Mouse (Mus musculus) urinary bladder, adult 2 months (tissue): Measurements from ENCODE around the gene Gm973. TPM values are rescaled to one million over a fixed set of nuclear protein-coding genes. Genes with fewer than 3 reads are reported as not detected.

ENCODE experiments used
- DNase-seq: peaks from one replicate; pipeline ENCODE4 v3.0.0; 2022; ENCODE audit warnings: low spot score
- polyA plus RNA-seq: library from polyadenylated mRNA; depleted of rRNA; stranded (reverse); fragments of >200 nt; gene quantifications from 2 replicates; pipeline ENCODE4 v1.2.3, GENCODE M21; 2012

The Gm973 gene
- polyA plus RNA-seq, 1 experiment, result 31.4 TPM

- no peak for DNase-seq
These were observed 23.6 kb upstream of the Gm973 start for GRCm38 (mm10) chr1:59492432-59492831.

DNA sequence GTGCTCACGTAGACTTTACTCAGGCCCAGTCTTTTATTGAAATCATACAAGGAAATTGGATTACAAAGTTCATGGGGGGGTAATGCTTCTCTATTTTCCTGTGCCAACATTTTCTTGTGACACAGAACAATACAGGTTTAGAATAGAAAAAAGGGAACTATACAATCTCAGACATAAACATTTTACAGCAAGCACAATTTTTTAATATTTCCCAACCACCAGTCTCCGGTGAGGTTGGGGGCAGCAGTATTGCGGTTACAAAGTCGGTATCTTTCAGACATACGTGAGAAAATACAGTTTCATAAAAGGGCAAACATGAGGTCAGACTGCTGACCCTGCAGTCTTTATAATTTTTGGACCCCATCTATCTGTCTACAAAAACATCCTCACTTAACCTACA lies 20.1 kb upstream of the Gm973 start:
- DNase-seq, result no peak

- DNase-seq, result no peak
These were observed 18.1 kb upstream of the Gm973 start for GRCm38 (mm10) chr1:59497741-59498613.

DNA sequence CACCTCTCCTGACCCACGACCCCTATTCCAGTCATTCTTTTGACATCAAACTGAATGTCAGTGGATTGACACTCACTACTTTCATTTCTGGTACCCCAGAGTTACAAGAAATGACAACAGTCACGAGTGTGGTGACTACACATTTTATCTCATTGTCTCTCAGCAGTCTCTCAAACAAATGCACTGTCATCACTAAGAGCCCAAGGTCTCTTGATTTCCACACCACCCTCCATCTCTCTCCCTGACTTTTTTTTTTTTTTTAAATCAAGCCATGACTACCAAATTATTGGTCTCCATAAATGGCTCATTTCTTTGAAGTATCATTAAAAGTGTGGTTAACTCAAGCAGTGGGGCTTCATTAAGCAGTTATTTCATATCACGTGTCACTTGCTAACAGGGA lies 16.7 kb upstream of the Gm973 start:
- no peak for DNase-seq

DNA sequence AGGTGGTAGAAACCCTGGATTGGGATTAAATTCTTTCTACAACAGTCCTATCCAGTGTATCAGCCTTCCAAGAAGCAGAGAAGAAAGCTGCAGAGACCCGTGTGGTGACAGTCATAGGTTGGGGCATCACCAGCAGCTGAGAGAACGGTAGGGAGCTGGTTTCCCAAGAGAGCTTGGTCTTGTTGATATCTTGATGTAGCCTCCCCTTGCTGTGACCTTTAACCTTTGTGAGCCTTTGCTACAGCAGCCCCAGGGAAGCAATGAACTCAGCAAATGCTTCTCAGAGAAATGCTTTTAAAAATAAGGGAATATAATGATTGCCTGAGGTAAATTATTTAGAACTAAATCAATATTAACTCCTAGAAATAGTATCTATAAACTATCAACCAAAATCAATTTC lies 13.7 kb upstream of the Gm973 start:
- no peak for DNase-seq

GRCm38 (mm10) chr1:59503659-59504301 lies 12.3 kb upstream of the Gm973 start:
- no peak for DNase-seq

GRCm38 (mm10) chr1:59504302-59504700 lies 11.8 kb upstream of the Gm973 start:
- no peak for DNase-seq

DNA sequence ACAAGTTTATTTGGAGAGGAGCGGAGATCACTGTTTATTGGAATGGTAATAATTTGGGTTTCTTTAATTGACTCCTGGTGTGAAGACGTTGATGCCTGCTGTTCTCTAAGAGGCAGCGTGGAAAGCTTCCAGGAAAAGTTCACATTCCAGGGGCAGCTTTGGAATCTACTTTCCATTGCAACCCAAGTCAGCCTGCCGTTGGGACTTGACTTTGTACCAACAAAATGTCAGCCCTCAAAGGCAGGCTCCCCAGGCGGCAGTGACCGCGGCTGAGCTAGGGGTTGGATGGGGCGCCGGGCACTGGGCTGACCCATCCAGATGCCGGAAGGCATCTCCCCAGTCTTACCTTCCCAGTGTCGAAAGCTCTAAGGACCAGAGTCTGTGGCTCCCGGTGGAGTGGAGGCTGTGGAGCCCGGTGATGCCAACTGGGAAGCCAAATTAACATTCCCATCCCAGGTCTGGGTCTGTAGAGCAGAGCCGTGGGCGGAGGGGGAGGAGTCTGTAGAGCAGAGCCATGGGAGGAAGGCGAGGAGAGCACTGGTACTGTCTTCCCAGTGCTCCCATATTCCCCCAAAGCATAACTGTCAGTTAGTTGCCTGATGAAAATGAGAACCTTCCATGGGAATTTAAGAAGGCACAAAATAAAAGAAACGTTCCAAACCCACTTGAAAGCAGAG lies 7.5 kb upstream of the Gm973 start:
- no peak for DNase-seq

DNA sequence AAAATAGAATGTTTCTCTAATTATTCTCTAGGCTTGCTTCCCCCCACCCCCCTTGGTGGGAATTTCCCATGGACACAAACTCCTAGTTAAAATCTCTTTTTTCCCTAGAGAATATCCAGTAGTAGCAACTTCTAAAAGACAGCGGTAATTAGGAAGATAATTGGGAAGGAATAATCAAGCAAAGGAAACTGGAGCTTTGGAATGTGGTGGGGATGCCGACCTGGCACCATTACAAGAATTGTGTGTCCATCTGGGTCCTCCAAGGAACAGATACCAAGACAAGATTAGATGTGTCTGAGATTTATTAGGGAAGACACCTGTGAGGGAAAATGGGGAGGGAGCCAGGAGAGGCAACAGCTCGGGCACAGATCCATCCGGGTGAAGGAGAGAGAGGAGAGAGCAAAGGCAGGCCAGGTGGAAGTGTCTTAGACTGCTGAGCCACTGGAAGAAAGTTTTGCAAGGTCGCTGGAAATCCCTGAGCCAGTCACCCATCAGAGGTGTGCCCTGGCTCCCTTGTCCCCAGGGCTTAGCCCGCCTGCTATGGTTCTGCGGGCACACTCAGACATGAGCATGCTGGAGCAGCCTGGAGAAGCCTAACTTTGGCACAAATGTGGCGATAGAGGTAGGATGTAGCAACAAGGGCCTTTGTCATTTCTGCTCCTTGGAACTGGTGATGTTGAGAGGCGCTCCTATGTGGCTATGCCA lies 4.3 kb upstream of the Gm973 start:
- no peak for DNase-seq

DNA sequence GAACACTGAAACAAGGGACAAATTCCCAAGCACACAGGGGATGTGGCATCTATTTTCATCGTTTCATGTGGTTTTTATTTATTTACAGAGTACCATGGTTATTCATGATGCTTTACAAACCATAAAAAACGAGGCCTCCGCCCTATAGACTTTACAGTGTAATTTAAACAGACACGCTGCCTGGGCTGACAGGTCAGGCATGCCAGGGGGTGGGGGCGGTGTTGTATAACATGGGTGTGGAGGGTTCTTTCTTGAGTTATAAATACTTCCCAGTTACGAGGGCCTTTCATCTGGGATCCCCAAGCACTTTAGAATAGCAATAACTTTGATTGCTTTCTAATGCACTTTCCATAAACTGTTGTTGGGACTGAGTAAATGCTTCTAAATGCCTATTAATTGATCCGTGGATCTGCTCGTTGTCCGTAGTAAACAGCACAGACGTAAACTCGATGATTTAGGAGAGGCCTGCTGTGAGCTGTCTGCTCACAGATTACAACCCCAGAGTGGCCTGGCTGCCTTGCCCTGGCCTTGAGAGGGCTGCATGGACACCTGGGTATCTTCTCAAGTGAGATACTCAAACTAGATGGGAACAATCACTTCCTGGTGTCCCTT lies 4.3 kb downstream of the Gm973 start:
- no peak for DNase-seq

DNA sequence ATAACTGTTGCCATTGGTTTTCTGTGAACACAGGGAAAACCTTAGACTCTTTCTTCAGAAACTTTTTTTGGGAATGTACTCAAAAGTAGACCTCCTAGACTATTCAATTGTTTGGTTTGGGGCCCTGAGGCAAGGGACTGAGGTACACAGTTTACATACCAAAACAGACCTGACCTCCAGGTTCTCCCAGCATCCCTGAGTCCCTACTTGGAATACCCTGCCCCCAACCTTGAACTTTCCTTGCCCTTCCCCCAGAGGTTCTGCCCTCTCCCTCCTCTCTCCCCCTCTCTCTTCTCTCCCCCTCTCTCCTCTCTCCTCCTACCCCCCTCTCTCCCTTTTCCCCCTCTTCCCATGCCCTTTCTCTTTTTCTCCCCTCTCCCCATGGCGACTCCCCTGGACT lies 6.4 kb downstream of the Gm973 start:
- no peak for DNase-seq

DNA sequence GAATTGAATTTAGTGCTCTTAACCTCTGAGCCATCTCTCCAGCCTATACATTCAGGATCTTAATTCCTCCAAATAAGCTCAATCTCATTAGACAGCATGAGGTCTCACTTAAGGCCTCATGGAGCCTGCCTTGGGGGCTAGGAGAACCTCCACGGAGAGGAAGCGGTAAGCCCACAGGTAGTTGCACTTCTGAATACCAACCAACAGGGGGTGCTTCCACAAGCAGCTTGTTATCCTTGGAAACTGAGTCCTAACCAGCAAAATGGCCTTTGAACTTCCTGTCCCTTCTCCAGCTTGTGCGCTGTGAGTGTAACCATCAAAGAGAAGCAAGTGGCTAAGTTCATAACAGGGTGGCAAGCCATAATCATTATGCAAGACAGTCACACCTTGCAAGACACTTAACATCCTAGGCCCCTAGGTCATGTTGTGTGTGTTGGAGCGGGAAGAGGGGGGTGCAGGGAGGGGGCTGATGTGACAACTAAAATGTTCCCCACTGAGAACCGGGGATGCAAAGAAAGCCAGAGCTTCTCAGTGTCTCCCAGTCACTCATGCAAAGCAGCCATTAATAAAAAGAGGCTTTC lies 7.4 kb downstream of the Gm973 start:
- no peak for DNase-seq

- DNase-seq, result no peak
These were observed 8.0 kb downstream of the Gm973 start for GRCm38 (mm10) chr1:59524071-59524470.

GRCm38 (mm10) chr1:59524759-59525158 lies 8.7 kb downstream of the Gm973 start:
- no peak for DNase-seq

GRCm38 (mm10) chr1:59527219-59527618 lies 11.2 kb downstream of the Gm973 start:
- DNase-seq, result no peak

DNA sequence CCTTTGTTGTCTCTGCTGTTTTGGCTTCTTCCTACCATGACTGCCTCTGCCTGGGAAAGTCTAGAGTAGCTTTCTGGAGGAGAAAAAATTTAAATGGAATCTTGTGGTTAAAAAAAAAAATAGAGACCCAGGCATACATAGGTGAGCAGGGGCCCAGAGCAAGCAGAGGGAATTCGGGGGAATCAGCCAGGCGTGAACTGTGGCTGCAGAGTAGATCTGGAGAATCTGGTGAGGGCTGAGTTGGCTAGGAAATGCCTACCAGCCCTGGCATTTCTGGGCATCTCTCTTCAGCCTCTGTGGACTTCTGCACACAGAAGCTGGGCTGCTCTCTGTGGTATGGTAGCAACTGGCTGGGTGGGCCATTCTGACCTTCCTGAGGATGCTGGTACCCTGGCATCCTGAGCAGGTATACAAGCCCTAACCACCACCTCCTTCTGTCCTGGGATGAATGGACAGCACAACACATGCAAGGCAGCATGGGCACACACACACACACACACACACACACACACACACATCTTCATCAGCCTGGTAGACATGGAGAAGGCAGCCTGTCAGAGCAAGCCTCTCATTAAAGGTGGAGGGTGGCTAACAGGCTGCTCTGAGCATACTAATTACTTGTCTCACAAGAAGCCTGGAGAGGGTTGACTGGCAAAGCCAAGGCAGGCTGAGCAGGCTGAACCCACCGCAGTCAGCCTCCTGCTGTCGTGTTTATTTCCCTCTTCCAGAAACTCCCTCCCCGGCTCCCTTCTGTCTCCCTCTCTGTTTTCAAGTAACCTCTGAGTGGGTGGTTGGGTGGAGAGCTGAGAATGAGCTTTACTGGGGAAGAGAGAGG lies 19.1 kb downstream of the Gm973 start:
- DNase-seq, result no peak

DNA sequence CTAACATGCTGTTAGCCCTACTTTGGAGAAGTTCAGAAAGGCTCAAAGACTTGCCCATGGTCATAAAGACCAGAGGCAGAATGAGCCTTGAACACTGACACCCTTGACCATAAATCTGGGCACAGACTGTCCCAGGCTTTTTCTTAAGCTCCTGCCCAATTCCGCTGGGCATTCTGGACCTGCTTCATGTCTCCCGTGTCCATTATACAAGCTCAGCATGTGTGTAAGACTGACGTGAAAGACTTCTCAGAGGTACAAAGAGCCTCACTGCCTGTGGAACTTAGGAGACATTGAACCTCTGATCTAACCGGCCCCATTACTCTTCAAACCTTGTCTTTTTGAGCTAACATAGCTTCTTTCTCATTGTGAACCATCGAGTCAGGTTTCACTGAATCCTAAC lies 22.3 kb downstream of the Gm973 start:
- no peak for DNase-seq

DNA sequence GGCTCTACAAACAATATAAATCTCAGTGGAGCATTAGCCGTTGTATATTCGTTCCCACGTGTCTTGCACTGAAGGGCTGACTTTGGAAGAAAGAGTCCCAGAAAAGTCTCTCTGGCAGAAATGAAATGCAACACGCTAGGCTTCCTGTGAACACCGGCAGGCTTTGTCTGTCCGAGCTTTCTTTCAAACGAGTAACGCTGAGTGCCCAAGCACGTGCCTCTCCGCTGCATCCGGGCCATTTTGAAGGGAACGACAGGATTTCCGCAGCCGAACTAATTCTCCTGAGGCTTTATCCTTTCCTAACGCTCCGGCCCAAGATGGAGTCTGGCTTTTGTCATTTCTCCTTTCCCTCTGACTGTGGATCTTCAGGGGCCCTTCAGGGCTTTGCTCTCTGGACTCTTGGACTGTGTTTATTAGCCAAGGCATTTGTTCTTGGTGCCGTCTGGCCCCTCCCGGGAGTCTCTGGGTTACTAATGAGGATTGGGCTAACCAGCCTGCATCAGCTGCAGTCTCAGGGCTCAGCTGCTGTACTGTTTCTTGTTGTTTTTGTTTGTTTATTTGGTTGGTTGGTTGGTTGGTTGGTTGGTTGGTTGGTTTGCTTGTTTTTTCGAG lies 24.6 kb downstream of the Gm973 start:
- no peak for DNase-seq

GRCm38 (mm10) chr1:59541271-59542020 lies 25.4 kb downstream of the Gm973 start:
- DNase-seq, result no peak
